Mouse (Mus musculus) neutrophil, adult 5-6 weeks (primary cell): ENCODE measurements around the gene M1ap. TPM values are rescaled to one million over a fixed set of nuclear protein-coding genes. Genes with fewer than 3 reads are reported as not detected.
A peak's percentile ranks its signal among the peaks of the same experiment; 100 is the strongest.

Source experiments
- ATAC-seq: fragments of 151-379, 151-347 bp; 2 replicates; pipeline ENCODE4 v1.8.0; 2017; ENCODE audit warnings: mild to moderate bottlenecking, moderate TSS enrichment; ENCODE audit not compliant: insufficient number of reproducible peaks, poor library complexity, low FRiP score, severe bottlenecking; ENCODE audit errors: extremely low read depth
- total RNA-seq: library from RNA; stranded (forward); fragments of 200-1000 nt; gene quantifications from 2 replicates; pipeline ENCODE4 v1.2.3, GENCODE M21; 2017

The M1ap gene
- total RNA-seq, 1 experiment from 2014 or later = 2.1 TPM

DNA sequence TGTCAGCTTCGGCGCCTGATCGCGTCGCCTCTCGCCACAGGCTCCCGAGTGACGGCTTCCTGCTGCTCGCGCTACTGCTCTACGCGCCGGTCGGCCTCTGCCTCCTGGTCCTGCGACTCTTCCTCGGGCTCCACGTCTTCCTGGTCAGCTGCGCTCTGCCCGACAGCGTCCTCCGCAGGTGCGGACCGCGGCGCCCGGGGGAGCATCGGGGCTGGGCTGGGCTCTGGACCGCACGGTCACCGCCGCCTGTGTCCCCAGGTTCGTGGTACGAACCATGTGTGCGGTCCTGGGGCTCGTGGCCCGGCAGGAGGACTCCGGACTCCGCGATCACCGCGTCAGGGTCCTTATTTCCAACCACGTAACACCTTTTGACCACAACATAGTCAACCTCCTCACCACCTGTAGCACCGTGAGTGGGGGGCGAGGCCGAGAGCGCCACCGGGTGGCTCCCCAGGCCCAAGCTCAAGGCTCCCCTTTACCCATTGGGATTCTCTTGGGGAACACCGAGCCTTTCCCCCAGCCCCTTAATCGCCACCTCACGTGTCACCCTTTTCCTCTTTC is 108.2 kb downstream of the M1ap start, which contains the start of gene Htra2:
Gene Htra2, minus strand, starts transcription at position 403 of the 561 bp plus-strand sequence.
- ATAC-seq = no peak

DNA sequence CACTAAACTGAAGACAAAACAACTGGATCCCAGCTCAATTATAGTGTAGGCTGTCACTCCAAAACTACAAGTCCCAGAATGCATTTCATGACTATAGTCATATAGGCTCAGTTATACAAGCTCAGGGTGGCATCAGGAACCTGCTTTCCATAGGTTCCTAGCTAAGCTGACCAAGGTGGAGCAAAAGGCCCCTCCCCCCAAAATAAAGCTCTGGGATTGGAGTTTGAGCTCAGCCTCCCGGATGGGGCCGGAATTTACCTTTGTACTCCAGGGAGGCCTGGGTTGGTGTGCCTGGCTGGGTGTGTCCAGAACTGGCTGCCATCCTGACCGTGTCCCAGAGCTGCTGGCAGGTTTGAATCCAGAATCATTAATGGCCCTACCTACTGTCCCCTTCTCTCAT is 111.1 kb downstream of the M1ap start, which contains the start of gene Dqx1:
Gene Dqx1, plus strand, starts transcription at position 55 of the 400 bp plus-strand sequence.
- no peak for ATAC-seq

DNA sequence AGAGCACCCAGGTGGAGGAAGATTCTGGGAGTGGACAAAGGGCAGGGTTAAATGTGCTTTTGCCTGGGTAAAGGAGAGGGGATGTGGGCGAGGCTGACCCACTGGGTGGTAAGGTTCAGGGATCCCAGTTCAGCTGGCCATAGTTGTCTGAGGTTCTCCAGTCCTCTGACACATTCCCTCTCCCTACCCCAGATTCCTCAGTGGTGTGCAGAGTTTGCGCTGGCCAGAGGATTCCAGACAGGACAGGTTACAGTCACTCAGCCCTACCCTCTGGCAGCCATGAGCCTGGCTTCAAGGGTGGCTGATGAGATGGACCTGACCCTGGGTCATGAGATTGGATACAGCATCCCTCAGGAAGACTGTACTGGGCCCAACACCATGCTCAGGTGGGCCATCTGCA is 112.0 kb downstream of the M1ap start:
- no peak for ATAC-seq

DNA sequence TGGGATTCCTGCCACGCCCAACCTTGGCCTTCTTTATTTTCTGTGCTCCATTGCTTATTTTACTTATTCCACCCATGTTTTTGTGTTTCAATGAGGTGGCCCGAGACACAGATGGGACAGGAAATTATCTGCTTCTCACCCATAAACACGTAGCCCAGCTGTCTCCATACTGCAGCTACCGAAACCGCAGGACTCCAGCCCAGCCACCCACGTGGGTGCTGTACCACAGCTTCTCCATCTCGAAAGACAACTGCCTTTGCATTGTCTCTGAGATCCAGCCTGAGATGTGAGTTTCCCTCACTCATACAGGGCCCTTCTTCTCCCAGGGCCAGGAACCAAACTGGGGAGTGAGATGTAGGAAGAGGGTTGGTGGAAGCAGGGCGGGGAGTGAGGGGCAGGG is 119.3 kb downstream of the M1ap start:
- ATAC-seq = no peak

DNA sequence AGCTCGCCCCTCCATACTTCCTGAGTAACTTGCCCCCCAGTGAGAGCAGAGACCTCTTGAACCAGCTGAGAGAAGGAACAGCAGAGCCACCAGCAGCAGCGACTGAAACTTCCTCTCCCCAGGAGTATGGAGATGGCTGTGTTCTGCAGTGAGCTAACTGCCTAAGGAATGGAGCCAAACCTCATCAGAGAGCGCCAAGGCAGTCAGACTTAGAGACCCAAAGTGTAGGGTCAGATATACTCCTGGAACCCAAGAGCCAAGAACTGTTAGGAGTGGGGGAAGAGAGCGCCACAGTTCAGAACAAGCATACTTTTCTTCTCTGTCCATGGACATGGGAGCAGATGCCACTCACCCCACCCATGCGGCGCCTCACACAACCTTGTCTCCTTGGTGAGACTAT is 119.7 kb downstream of the M1ap start:
- ATAC-seq = no peak

DNA sequence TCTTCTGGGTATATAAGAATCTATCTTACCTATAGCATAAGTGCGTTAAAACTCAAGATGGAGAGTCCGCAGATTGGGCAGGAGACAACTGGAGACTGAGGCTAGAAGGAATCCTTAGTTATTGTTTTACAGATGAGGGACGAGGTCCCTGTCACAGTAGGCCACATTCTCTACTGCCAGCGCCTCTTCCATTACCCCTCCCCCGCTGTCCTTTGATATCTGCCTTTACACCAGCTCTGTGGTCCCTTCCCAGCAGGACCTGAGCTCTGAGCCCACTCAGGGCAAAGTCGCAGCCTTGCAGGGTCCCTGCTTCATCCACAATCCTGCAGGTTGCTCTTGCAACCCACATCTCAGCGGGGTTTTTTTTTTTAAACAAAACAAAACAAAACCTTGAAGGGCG is 121.5 kb downstream of the M1ap start:
- ATAC-seq = no peak

DNA sequence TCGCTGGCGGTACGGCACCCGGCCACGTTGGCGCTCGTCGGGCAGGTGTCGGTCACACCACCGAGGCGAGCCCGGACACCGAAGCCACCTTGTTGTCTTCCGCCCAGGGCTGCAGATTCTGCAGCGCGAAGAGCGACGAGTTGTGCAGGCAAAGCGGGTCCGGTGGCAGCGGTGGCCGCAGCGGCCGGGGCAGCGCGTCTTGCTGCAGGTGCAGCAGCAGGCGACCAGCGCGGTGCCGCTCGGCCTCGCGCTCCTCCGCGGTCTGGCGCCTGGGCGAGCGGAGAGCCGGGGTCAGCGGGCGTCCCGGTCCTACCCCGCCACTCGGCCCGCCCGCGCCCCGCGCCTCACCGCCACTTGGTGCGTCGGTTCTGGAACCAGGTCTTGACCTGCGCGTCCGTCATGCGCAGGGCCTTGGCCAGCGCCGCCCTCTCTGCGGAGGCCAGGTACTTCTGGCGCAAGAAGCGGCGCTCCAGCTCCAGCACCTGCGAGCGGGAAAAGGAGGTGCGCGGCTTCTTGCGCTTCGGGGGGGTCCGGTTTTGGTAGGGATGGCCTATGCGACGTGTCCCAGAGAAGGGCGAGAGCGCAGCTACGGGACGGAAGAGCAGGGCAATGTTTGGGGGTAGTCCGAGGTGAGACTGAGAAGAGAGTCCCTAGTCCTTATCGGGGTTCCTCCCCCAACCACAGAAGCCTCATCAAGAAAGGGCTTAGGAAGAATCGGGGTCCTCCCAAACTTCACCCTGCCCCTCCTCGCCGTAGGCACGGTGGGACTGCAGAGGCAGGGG is 122.2 kb downstream of the M1ap start:
- no peak for ATAC-seq

DNA sequence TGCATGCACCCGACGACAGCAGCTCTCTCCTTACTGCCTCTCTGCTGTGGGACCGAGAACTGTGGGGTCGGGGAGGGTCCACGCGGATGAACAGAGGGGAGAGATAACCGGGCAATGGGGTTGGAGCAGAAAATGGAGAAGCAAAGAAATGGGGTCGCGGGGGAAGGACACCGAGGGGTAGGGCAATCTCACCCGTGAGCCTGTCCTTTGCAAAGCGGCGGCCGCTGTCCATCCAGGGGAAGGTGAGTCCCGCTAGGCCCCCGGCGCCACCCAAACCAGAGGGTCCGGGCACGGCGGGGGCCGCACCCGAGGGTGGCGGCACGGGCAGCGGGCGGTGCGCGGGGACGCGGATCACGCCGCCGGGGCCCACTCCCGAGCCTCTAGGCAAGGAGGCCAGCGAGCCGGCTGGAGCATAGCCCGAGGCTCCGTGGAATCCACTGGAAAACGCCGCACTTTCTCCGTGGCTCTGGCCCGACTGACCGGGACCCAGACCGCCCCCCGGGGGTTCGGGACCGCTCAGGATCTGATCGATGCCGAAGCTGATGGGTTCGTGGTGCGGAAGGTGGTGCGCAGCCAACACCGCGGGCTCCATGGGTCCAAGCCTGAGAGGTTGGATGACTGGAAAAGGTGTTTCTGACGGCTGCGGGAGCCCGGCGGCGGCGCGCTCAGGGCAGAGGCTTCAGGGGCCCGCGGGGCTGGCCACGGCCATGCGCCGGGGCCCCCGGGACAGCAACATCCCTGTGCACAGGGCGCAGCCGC is 123.0 kb downstream of the M1ap start:
- no peak for ATAC-seq

DNA sequence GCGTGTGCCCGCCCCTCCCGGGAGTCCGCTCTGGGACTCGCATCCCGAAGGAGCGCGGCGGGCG is 123.4 kb downstream of the M1ap start, which contains the start of gene Tlx2:
Gene Tlx2, minus strand, starts transcription at position 47 of the 64 bp plus-strand sequence.
- no peak for ATAC-seq

DNA sequence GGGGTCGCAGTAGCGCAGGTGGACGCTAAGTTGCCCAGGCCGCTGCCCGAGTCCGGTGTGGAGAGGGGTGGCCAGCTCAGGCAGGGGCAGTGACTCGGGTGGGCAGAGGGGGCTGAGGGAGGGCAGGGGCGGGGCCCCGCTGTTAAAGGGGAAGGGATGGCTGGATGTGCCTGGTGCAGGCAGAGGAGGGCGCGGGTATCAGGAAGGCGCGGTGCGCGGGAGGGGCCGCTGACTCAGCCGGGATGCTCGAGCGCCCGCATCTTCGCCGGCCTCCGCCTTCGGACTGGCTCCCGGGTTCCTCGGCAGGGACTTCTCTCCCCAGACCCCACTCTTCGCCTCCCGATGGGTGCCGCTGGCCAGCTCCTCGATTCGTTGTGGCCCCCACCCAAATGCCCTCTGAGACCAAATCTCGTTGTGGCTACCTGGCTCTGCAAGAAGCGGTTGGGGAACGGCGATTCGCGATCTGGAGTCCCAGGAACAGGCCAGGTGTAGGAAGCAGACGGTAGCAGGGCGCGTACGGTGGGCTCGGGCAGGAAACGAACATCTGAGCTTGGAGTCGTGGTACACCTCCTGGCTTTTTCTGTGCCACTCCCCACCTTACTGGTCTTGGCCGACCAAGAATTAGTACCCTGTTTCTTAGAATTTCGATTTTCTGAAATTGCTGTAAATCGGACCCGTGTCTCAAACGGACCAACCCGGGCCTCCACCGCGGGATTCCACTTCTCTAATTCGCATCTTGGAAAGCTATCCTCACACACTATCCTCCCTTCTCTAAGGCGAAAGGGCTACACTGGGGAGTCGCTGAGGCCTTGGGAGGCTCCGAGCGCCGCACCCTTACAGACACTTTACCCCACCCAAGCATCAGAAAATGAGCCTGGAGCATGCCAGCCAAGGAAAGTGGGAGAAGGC is 123.9 kb downstream of the M1ap start:
- ATAC-seq = no peak

DNA sequence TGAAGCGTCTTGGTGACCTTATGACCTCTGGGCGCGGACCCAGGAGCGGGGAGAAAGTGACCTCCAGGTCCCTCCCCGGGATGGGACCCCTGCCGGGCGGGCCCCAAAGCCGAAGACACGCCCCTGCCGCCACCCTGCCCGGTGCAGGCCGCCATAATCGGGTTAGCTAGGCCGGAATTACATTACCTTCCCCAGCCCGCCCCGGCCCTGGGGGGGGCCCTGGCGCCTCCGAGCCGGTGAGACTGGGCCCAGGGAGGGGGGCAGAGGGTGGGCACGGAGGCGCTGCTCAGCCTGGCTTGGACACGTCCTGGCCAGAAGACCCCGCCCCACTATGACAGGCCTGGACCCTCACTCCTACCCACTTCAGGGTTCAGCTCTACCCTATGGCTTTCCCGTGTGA is 124.5 kb downstream of the M1ap start:
- no peak for ATAC-seq

DNA sequence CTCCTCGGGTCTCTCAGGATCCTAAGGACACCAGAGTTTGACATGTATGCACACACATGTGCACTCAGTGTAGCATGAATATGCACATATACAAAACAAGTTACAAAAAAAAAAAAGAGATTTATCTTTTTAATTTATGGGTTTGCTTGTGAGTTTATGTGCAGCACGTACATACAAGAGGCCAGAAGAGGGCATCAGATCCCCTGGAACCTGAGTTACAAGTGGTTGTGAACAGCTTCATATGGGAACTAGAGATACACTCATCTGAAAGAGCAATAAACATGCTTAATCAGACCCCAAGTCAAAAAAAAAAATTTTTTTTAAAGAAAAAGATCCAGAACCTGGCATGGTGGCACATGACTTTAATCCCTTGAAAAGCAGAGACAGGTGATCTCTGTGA is 128.3 kb downstream of the M1ap start:
- no peak for ATAC-seq

DNA sequence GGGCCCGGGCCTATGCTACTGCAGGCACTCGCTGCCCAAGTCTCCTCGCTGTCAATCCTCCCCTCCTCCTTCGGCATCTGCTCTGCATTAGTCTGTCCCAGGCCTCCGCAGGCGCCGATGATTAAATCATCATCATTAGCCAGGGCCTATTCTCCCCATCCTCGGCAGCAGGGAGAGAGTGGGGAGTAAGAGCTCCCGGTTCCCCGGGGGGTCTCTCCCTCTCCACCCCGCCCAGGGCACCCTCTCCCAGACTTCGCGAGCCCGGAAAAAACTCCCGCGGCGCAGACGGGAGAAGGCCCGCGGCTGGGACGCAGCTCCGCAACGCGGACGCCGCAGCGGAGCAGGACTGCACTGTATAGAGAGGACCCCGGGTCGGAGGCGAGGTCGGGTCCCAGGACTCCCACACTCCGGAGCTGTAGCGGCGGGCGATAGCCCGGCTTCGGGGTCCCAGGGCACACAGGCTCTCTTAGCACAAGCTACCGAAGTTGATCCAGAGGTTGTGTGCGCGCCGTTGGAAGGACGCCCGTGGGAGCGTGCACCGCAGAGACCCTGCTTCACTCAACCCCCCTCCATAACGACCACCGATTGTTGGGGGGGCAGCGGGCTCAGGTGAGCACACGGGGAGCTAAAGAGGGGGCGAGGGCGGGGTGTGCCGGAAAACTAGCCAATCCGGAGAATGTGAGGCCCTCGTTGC is 131.1 kb downstream of the M1ap start, which contains the start of gene Pcgf1:
Gene Pcgf1, plus strand, starts transcription at position 240 of the 694 bp plus-strand sequence.
- no peak for ATAC-seq

DNA sequence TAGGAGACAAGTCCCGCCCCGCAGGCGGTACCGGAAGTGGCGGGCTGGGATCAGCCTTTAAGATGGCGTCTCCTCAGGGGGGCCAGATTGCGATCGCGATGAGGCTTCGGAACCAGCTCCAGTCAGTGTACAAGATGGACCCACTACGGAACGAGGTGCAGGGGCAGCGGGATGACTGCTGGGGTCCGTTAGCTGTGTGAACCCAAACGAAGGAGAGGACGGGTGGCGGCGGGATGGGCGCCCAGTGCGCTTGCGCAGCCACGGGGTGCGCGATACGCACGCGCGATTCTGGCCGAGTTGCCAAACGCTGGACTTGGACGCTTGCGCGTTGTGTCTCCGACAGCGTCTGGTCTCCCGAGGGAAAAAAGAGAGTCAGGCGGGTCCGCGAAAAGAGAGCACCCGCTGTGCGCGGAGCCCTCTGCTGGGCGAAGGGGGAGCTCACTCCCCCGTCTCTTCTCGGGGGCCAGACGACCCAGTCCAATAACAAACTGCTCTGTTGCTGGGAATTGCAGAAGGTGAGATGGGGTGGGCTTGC is 131.7 kb downstream of the M1ap start:
- ATAC-seq = peak; percentile 91

Other genes starting within 250 kb of the M1ap start
- gene Pole4, start 241.5 kb upstream of the M1ap start, total RNA-seq = 34.2 and 39.2 TPM in 2 replicates
- gene Hk2, start 172.4 kb upstream of the M1ap start, total RNA-seq = 31.0 and 32.4 TPM in 2 replicates
- 0.58 and 1.5 TPM in 2 replicates for gene Sema4f, start 7.1 kb upstream of the M1ap start, total RNA-seq
- gene Dok1, start 86.6 kb downstream of the M1ap start, total RNA-seq = 20.7 and 25.4 TPM in 2 replicates
- 0.47 and 0.74 TPM in 2 replicates for gene Loxl3, start 87.3 kb downstream of the M1ap start, total RNA-seq
- 221 and 242 TPM in 2 replicates for gene Aup1, start 107.6 kb downstream of the M1ap start, total RNA-seq
- 33.3 and 36.1 TPM in 2 replicates for gene Htra2, start 108.4 kb downstream of the M1ap start, total RNA-seq
- gene Dqx1, start 110.9 kb downstream of the M1ap start, total RNA-seq = 2.5 and 4.3 TPM in 2 replicates
- gene Tlx2, start 123.4 kb downstream of the M1ap start, total RNA-seq = not detected in 2 replicates
- gene Pcgf1, start 131.0 kb downstream of the M1ap start, total RNA-seq = 9.5 and 15.0 TPM in 2 replicates
- gene Lbx2, start 139.5 kb downstream of the M1ap start, total RNA-seq = not detected in 2 replicates
- gene Ccdc142, start 154.7 kb downstream of the M1ap start, total RNA-seq = 8.6 and 11.9 TPM in 2 replicates
- gene Gm42688, start 154.7 kb downstream of the M1ap start, total RNA-seq = 6.6 and 7.6 TPM in 2 replicates
- 8.8 and 20.5 TPM in 2 replicates for gene Mrpl53, start 162.1 kb downstream of the M1ap start, total RNA-seq
- 36.2 and 36.5 TPM in 2 replicates for gene Mogs, start 168.6 kb downstream of the M1ap start, total RNA-seq
- gene Wbp1, start 174.7 kb downstream of the M1ap start, total RNA-seq = 79.6 and 83.8 TPM in 2 replicates
- gene Ino80b, start 178.5 kb downstream of the M1ap start, total RNA-seq = 52.8 and 57.5 TPM in 2 replicates
- not detected in 2 replicates for gene Rtkn, start 188.6 kb downstream of the M1ap start, total RNA-seq
- 0.49 TPM in 1 of 2 replicates, not detected in the other for gene Wdr54, start 209.5 kb downstream of the M1ap start, total RNA-seq
- not detected in 2 replicates for gene 1700003E16Rik, start 209.5 kb downstream of the M1ap start, total RNA-seq
- gene Dctn1, start 219.0 kb downstream of the M1ap start, total RNA-seq = 80.4 and 83.4 TPM in 2 replicates